Mouse (Mus musculus): ENCODE measurements at regions not wholly inside any gene's neighbourhood (a gene's known extent, or its start where the extent isn't known, plus 50 kb on each side); places are given as distances from the start of the nearest gene placed in this dataset.

GRCm38 (mm10) chr13:110485515-110485914, 90.7 kb downstream of the Plk2 start:
- ATAC-seq: no peak
- no peak overlapping the region for H3K4me3 ChIP-seq (ENCODE audit: low read length)
- no peak overlapping the region for H3K9ac ChIP-seq (ENCODE audit: low read depth, low read length)
- no peak overlapping the region for H3K27ac ChIP-seq (ENCODE audit: low read depth, low read length)
- no peaks in the 10 kb centered on the region for H3K36me3 ChIP-seq (ENCODE audit: control insufficient read depth, insufficient read depth, low read length)
- no peaks in the 10 kb centered on the region for H3K9me3 ChIP-seq (ENCODE audit: control insufficient read depth, low read length)
- no peak overlapping the region for H3K4me2 ChIP-seq (ENCODE audit: low read length)
- WGBS: 94% methylated on average over 1 of the region's 1 CpGs
- H3K27me3 ChIP-seq (replicated peaks; ENCODE audit: control insufficient read depth, insufficient read depth, low read length): no peaks in the 10 kb centered on the region
- H3K4me1 ChIP-seq (ENCODE audit: control insufficient read depth, insufficient read depth, low read depth, low read length): no peaks in the 10 kb centered on the region

- Histone ChIP-seq H3K4me1 (ENCODE audit: control insufficient read depth, insufficient read depth, low read depth, low read length) (peaks cover 10% of the 10 kb centered on the region), H3K4me2 (ENCODE audit: low read length) (no peak overlapping the region), H3K36me3 (ENCODE audit: control insufficient read depth, insufficient read depth, low read length) (no peaks in the 10 kb centered on the region), H3K27ac (ENCODE audit: low read depth, low read length) (no peak overlapping the region), H3K4me3 (ENCODE audit: low read length) (no peak overlapping the region), H3K9me3 (ENCODE audit: control insufficient read depth, low read length) (no peaks in the 10 kb centered on the region), H3K9ac (ENCODE audit: low read depth, low read length) (no peak overlapping the region), H3K27me3 (replicated peaks; ENCODE audit: control insufficient read depth, insufficient read depth, low read length) (no peaks in the 10 kb centered on the region)
- no peak for ATAC-seq
- 76% methylated on average over 2 of the region's 2 CpGs for WGBS
Observed at GRCm38 (mm10) chr13:110490166-110490565, 95.3 kb downstream of the Plk2 start.

GRCm38 (mm10) chr13:110492296-110493001, 97.6 kb downstream of the Plk2 start:
- Histone ChIP-seq H3K4me1 (ENCODE audit: control insufficient read depth, insufficient read depth, low read depth, low read length) (peaks cover 10% of the 10 kb centered on the region), H3K4me3 (ENCODE audit: low read length) (no peak overlapping the region), H3K9me3 (ENCODE audit: control insufficient read depth, low read length) (no peaks in the 10 kb centered on the region), H3K9ac (ENCODE audit: low read depth, low read length) (no peak overlapping the region), H3K27ac (ENCODE audit: low read depth, low read length) (peak overlapping the region; percentile 44; the same call in 1 of the 2 replicates), H3K36me3 (ENCODE audit: control insufficient read depth, insufficient read depth, low read length) (no peaks in the 10 kb centered on the region), H3K4me2 (ENCODE audit: low read length) (peak overlapping the region; percentile 41), H3K27me3 (replicated peaks; ENCODE audit: control insufficient read depth, insufficient read depth, low read length) (no peaks in the 10 kb centered on the region)
- ATAC-seq: peak; percentile 91
- WGBS: 24% methylated on average over 9 of the region's 9 CpGs

GRCm38 (mm10) chr13:110493002-110493552, 98.2 kb downstream of the Plk2 start:
- H3K27ac ChIP-seq (ENCODE audit: low read depth, low read length): peak overlapping the region; percentile 44; the same call in 1 of the 2 replicates

DNA sequence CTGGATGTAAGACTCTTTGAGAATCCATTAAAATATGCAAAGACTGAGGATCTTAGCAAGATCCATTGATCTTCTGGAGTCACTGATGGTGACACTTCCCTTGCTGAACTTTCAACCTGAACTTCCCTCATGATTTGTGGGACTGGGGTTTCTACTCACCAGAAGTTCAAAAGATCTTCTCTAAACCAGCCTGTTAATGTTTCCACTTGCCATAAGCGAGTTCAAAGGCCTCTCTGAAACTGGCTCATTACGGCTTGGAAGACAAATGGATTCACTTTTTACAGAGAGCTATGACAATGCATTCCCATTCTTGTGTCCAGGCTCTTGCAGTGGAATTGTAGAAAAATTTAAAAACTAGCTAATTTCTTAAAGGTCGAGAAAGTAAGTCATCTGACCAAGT, 102.6 kb downstream of the Plk2 start:
- WGBS: 90% methylated on average over 3 of the region's 3 CpGs
- Histone ChIP-seq H3K9ac (ENCODE audit: low read depth, low read length) (no peak overlapping the region), H3K4me1 (ENCODE audit: control insufficient read depth, insufficient read depth, low read depth, low read length) (peaks cover 6% of the 10 kb centered on the region), H3K9me3 (ENCODE audit: control insufficient read depth, low read length) (no peaks in the 10 kb centered on the region), H3K36me3 (ENCODE audit: control insufficient read depth, insufficient read depth, low read length) (no peaks in the 10 kb centered on the region), H3K27me3 (replicated peaks; ENCODE audit: control insufficient read depth, insufficient read depth, low read length) (no peaks in the 10 kb centered on the region), H3K4me3 (ENCODE audit: low read length) (no peak overlapping the region), H3K27ac (ENCODE audit: low read depth, low read length) (no peak overlapping the region), H3K4me2 (ENCODE audit: low read length) (no peak overlapping the region)
- no peak for ATAC-seq

More at GRCm38 (mm10) chr13:110493002-110493552, 98.2 kb downstream of the Plk2 start:
- H3K4me3 ChIP-seq (ENCODE audit: low read length): no peak overlapping the region
- no peaks in the 10 kb centered on the region for H3K27me3 ChIP-seq (replicated peaks; ENCODE audit: control insufficient read depth, insufficient read depth, low read length)
- H3K36me3 ChIP-seq (ENCODE audit: control insufficient read depth, insufficient read depth, low read length): no peaks in the 10 kb centered on the region
- H3K4me2 ChIP-seq (ENCODE audit: low read length): peak overlapping the region; percentile 41
- H3K9ac ChIP-seq (ENCODE audit: low read depth, low read length): no peak overlapping the region
- 47% methylated on average over 7 of the region's 7 CpGs for WGBS
- no peaks in the 10 kb centered on the region for H3K9me3 ChIP-seq (ENCODE audit: control insufficient read depth, low read length)
- H3K4me1 ChIP-seq (ENCODE audit: control insufficient read depth, insufficient read depth, low read depth, low read length): peaks cover 10% of the 10 kb centered on the region
- peak; percentile 31; the same call in 1 of the 2 replicates for ATAC-seq

- H3K36me3 ChIP-seq (ENCODE audit: control insufficient read depth, insufficient read depth, low read length): no peaks in the 10 kb centered on the region
- ATAC-seq: no peak
- H3K4me3 ChIP-seq (ENCODE audit: low read length): no peak overlapping the region
- no peak overlapping the region for H3K27ac ChIP-seq (ENCODE audit: low read depth, low read length)
- no peaks in the 10 kb centered on the region; the same call in 1 of the 2 replicates for H3K9me3 ChIP-seq (ENCODE audit: control insufficient read depth, low read length)
- H3K4me1 ChIP-seq (ENCODE audit: control insufficient read depth, insufficient read depth, low read depth, low read length): no peaks in the 10 kb centered on the region
- WGBS: 62% methylated on average over 1 of the region's 1 CpGs
- H3K4me2 ChIP-seq (ENCODE audit: low read length): no peak overlapping the region
- no peak overlapping the region for H3K9ac ChIP-seq (ENCODE audit: low read depth, low read length)
- no peaks in the 10 kb centered on the region for H3K27me3 ChIP-seq (replicated peaks; ENCODE audit: control insufficient read depth, insufficient read depth, low read length)
Observed at GRCm38 (mm10) chr13:110507814-110508362, 113.0 kb downstream of the Plk2 start.

DNA sequence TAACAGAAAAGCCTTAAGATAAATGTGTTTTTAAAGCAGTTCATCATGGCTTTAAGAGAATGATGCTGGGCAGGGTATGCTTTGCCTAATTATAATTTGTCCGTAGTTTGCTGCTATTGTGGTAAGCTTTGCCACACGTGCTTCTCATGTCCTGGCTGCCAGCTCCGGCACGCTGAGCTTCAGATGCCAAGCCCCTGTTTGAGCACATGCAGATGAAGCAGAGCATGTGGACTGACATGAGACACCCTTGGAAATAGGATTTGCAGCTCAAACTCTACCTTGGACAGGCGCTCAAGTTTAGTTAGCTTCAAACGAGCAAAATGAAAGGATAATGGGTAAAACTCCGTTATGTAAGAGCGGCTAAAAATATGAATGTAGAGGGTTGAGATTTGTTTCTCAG, 123.1 kb downstream of the Plk2 start:
- Histone ChIP-seq H3K4me2 (ENCODE audit: low read length) (no peak overlapping the region), H3K4me3 (ENCODE audit: low read length) (no peak overlapping the region), H3K27ac (ENCODE audit: low read depth, low read length) (no peak overlapping the region), H3K36me3 (ENCODE audit: control insufficient read depth, insufficient read depth, low read length) (no peaks in the 10 kb centered on the region), H3K27me3 (replicated peaks; ENCODE audit: control insufficient read depth, insufficient read depth, low read length) (no peaks in the 10 kb centered on the region), H3K4me1 (ENCODE audit: control insufficient read depth, insufficient read depth, low read depth, low read length) (no peaks in the 10 kb centered on the region), H3K9ac (ENCODE audit: low read depth, low read length) (no peak overlapping the region), H3K9me3 (ENCODE audit: control insufficient read depth, low read length) (no peaks in the 10 kb centered on the region)
- 81% methylated on average over 8 of the region's 8 CpGs for WGBS
- no peak for ATAC-seq

- WGBS: 90% methylated on average over 4 of the region's 4 CpGs
Observed at GRCm38 (mm10) chr13:110522974-110523373, 128.1 kb downstream of the Plk2 start.

GRCm38 (mm10) chr13:110527681-110528080, 132.8 kb downstream of the Plk2 start:
- H3K4me1 ChIP-seq (ENCODE audit: control insufficient read depth, insufficient read depth, low read depth, low read length): no peaks in the 10 kb centered on the region
- no peaks in the 10 kb centered on the region for H3K27me3 ChIP-seq (replicated peaks; ENCODE audit: control insufficient read depth, insufficient read depth, low read length)
- no peak overlapping the region for H3K4me3 ChIP-seq (ENCODE audit: low read length)
- H3K9me3 ChIP-seq (ENCODE audit: control insufficient read depth, low read length): no peaks in the 10 kb centered on the region
- no peak for ATAC-seq
- H3K27ac ChIP-seq (ENCODE audit: low read depth, low read length): no peak overlapping the region
- H3K9ac ChIP-seq (ENCODE audit: low read depth, low read length): no peak overlapping the region
- 77% methylated on average over 3 of the region's 3 CpGs for WGBS
- no peaks in the 10 kb centered on the region for H3K36me3 ChIP-seq (ENCODE audit: control insufficient read depth, insufficient read depth, low read length)
- no peak overlapping the region for H3K4me2 ChIP-seq (ENCODE audit: low read length)

More at GRCm38 (mm10) chr13:110522974-110523373, 128.1 kb downstream of the Plk2 start:
- Histone ChIP-seq H3K4me1 (ENCODE audit: control insufficient read depth, insufficient read depth, low read depth, low read length) (no peaks in the 10 kb centered on the region), H3K9ac (ENCODE audit: low read depth, low read length) (no peak overlapping the region), H3K9me3 (ENCODE audit: control insufficient read depth, low read length) (no peaks in the 10 kb centered on the region), H3K36me3 (ENCODE audit: control insufficient read depth, insufficient read depth, low read length) (no peaks in the 10 kb centered on the region), H3K4me2 (ENCODE audit: low read length) (no peak overlapping the region), H3K4me3 (ENCODE audit: low read length) (no peak overlapping the region), H3K27me3 (replicated peaks; ENCODE audit: control insufficient read depth, insufficient read depth, low read length) (no peaks in the 10 kb centered on the region), H3K27ac (ENCODE audit: low read depth, low read length) (no peak overlapping the region)
- no peak for ATAC-seq

Data from hindbrain, embryonic 16.5 days (tissue).